ENCODE assay signal across 17 mouse cellular contexts in genomic region chr1:164683788-164684187, GRCm38 (mm10).
DNase-seq lines count a peak whose midpoint lies in the region; ATAC-seq and TF ChIP-seq lines count a peak whose summit lies in the region.
"Had no signal": no experiment of that assay in that cellular context is flagged by ENCODE, and none has a peak within 500 bp of the region (broad histone marks: within the 10 kb centered on the region; RNA-seq: fewer than 3 reads in every experiment).

No protein-coding gene starts in this region.

- H3K4me2 ChIP-seq in hindbrain, postnatal 0 days (ENCODE audit: low read depth, low read length): no peak overlapping the region
- H3K4me2 ChIP-seq in hindbrain, embryonic 14.5 days (replicated peaks): no peak overlapping the region
- no peak overlapping the region for H3K4me2 ChIP-seq in liver, embryonic 12.5 days
- H3K4me2 ChIP-seq: liver, embryonic 15.5 days; neural tube, embryonic 15.5 days had no signal

- no peak for ATAC-seq in hindbrain, postnatal 0 days
- ATAC-seq in hindbrain, embryonic 14.5 days (ENCODE audit: low FRiP score): no peak
- no peak for ATAC-seq in liver, embryonic 12.5 days
- ATAC-seq: hindbrain, embryonic 16.5 days had no signal

- H3K4me3 ChIP-seq in hindbrain, postnatal 0 days (ENCODE audit: low read length): no peak overlapping the region
- no peak overlapping the region for H3K4me3 ChIP-seq in hindbrain, embryonic 14.5 days (replicated peaks; ENCODE audit: low read length)
- no peak overlapping the region for H3K4me3 ChIP-seq in left cerebral cortex, adult 2 months
- H3K4me3 ChIP-seq in liver, embryonic 12.5 days: no peak overlapping the region
- H3K4me3 ChIP-seq: liver, embryonic 15.5 days; neural tube, embryonic 15.5 days had no signal

- 83% methylated on average over 3 of the region's 3 CpGs for WGBS in hindbrain, postnatal 0 days
- 94% methylated on average over 3 of the region's 3 CpGs for WGBS in hindbrain, embryonic 14.5 days
- 77% methylated on average over 3 of the region's 3 CpGs for WGBS in liver, embryonic 12.5 days (ENCODE audit: insufficient replicate concordance)

- TF ChIP-seq CTCF in hindbrain, postnatal 0 days (IDR thresholded peaks at IDR 0.05; ENCODE audit: low read depth): 0 out of 2 replicates have a peak, but pooled peaks have one; percentile 4
- no peak for TF ChIP-seq CTCF in left cerebral cortex, adult 2 months (IDR thresholded peaks at IDR 0.05)

- no peaks in the 10 kb centered on the region for H3K27me3 ChIP-seq in hindbrain, postnatal 0 days (ENCODE audit: insufficient read depth, low read length)
- H3K27me3 ChIP-seq in hindbrain, embryonic 14.5 days (ENCODE audit: control insufficient read depth, insufficient read depth, low read length): no peaks in the 10 kb centered on the region
- H3K27me3 ChIP-seq in liver, embryonic 12.5 days (replicated peaks): no peaks in the 10 kb centered on the region
- H3K27me3 ChIP-seq: liver, embryonic 15.5 days; neural tube, embryonic 15.5 days had no signal

- intact Hi-C loops in left cerebral cortex, adult 2 months (cut with DNase I): loop anchor here (1.0 to 10.0 kb wide), 7 partner anchors 74 to 359 kb away; no protein-coding TSS in a partner anchor

- DNase-seq in hindbrain, postnatal 0 days (ENCODE audit: low spot score): peak; percentile 32
- no peak for DNase-seq in hindbrain, embryonic 14.5 days (ENCODE audit: low spot score)
- peak; percentile 50 to 67 for DNase-seq in right cerebral cortex, adult 2 months (ENCODE audit: low spot score in 2 of 2)
- no peak for DNase-seq in right cerebral cortex, postnatal 14 days
- DNase-seq in left cerebral cortex, adult 2 months (ENCODE audit: extremely low spot score in 1 of 2, low spot score in 2 of 2): peak; percentile 26 to 33
- DNase-seq in kidney, postnatal 4 days: no peak
- DNase-seq in cerebellum, postnatal 4 days (ENCODE audit: low spot score in 2 of 2): no peak
- DNase-seq: adrenal gland, postnatal 25 days; cerebellum, adult 11 months; heart, postnatal 10 days; thymus, adult 2 months had no signal

- no peaks in the 10 kb centered on the region for H3K36me3 ChIP-seq in hindbrain, postnatal 0 days (ENCODE audit: insufficient read depth, low read length)
- no peaks in the 10 kb centered on the region for H3K36me3 ChIP-seq in hindbrain, embryonic 14.5 days (replicated peaks; ENCODE audit: control insufficient read depth, insufficient read depth)
- no peaks in the 10 kb centered on the region for H3K36me3 ChIP-seq in liver, embryonic 12.5 days
- H3K36me3 ChIP-seq: G1E; liver, embryonic 15.5 days; neural tube, embryonic 15.5 days had no signal

- H3K4me1 ChIP-seq in hindbrain, postnatal 0 days (ENCODE audit: insufficient read depth, low read length): no peaks in the 10 kb centered on the region
- no peaks in the 10 kb centered on the region for H3K4me1 ChIP-seq in hindbrain, embryonic 14.5 days (replicated peaks; ENCODE audit: control insufficient read depth, insufficient read depth, low read length)
- H3K4me1 ChIP-seq in liver, embryonic 12.5 days: no peaks in the 10 kb centered on the region
- H3K4me1 ChIP-seq: liver, embryonic 15.5 days; neural tube, embryonic 15.5 days had no signal

- no peaks in the 10 kb centered on the region for H3K9me3 ChIP-seq in hindbrain, postnatal 0 days (ENCODE audit: low read length)
- no peaks in the 10 kb centered on the region for H3K9me3 ChIP-seq in hindbrain, embryonic 14.5 days (ENCODE audit: control insufficient read depth, low read length)
- H3K9me3 ChIP-seq in liver, embryonic 12.5 days (replicated peaks): no peaks in the 10 kb centered on the region
- H3K9me3 ChIP-seq: liver, embryonic 15.5 days; neural tube, embryonic 15.5 days had no signal

- no peak overlapping the region for H3K27ac ChIP-seq in hindbrain, postnatal 0 days
- H3K27ac ChIP-seq in hindbrain, embryonic 14.5 days: no peak overlapping the region
- H3K27ac ChIP-seq in left cerebral cortex, adult 2 months: peak overlapping the region; percentile 93
- no peak overlapping the region for H3K27ac ChIP-seq in liver, embryonic 12.5 days
- H3K27ac ChIP-seq: kidney, postnatal 0 days; liver, embryonic 15.5 days; neural tube, embryonic 15.5 days had no signal

- no peak overlapping the region for H3K9ac ChIP-seq in hindbrain, postnatal 0 days (replicated peaks; ENCODE audit: low read length)
- no peak overlapping the region for H3K9ac ChIP-seq in hindbrain, embryonic 14.5 days
- no peak overlapping the region for H3K9ac ChIP-seq in liver, embryonic 12.5 days
- H3K9ac ChIP-seq: liver, embryonic 15.5 days; neural tube, embryonic 15.5 days had no signal

Comparison
In these comparisons a context has a peak if more than half of its experiments do, and no peak if none do; other contexts are left out.
1. DNase-seq: peak in hindbrain, postnatal 0 days (single experiment), right cerebral cortex, adult 2 months (2 of 2) and left cerebral cortex, adult 2 months (2 of 2); none in hindbrain, embryonic 14.5 days (single experiment), right cerebral cortex, postnatal 14 days (single experiment), kidney, postnatal 4 days (0 of 2) and cerebellum, postnatal 4 days (0 of 2).